Mouse (Mus musculus) intestine, postnatal 0 days (tissue): Measurements from ENCODE around the gene BC051142. TPM values are rescaled to one million over a fixed set of nuclear protein-coding genes. Genes with fewer than 3 reads are reported as not detected.
"Not testable (repeated sequence)": the region's sequence is repeated elsewhere in the genome, so short reads cannot be mapped to it uniquely, and the experiment has no call there.

ENCODE experiments used
- ATAC-seq: fragments of 200-750 bp; cut with Nextera tagmentation; 2 replicates; pipeline ENCODE4 v1.8.0; 2017; ENCODE audit warnings: mild to moderate bottlenecking, moderate TSS enrichment, moderate library complexity
- H3K27ac ChIP-seq: fragments of 300-500 bp; sonication (generic); 2 replicates; pipeline ENCODE4 v1.5.1; 2014; ENCODE audit warnings: mild to moderate bottlenecking, low read depth, low read length, moderate library complexity
- H3K27me3 ChIP-seq: fragments of 300-500 bp; sonication (generic); replicated peaks from 2 replicates; pipeline ENCODE4 v1.6.1; 2014; ENCODE audit warnings: low read length, mixed read lengths; ENCODE audit not compliant: control insufficient read depth, insufficient read depth
- H3K36me3 ChIP-seq: fragments of 300-500 bp; sonication (generic); 2 replicates; pipeline ENCODE4 v1.6.1; 2014; ENCODE audit warnings: mild to moderate bottlenecking, moderate library complexity; ENCODE audit not compliant: control insufficient read depth, insufficient read depth
- H3K4me1 ChIP-seq: fragments of 300-500 bp; sonication (generic); replicated peaks from 2 replicates; pipeline ENCODE4 v1.6.1; 2014; ENCODE audit warnings: antibody characterized with exemption, low read length, mixed read lengths; ENCODE audit not compliant: control insufficient read depth, insufficient read depth
- H3K4me2 ChIP-seq: fragments of 300-500 bp; sonication (generic); replicated peaks from 2 replicates; pipeline ENCODE4 v1.6.1; 2014; ENCODE audit warnings: low read depth, mild to moderate bottlenecking, moderate library complexity
- H3K4me3 ChIP-seq: fragments of 300-500 bp; sonication (generic); 2 replicates; pipeline ENCODE4 v1.5.1; 2014; ENCODE audit warnings: low read depth, low read length
- H3K9ac ChIP-seq: fragments of 300-500 bp; sonication (generic); 2 replicates; pipeline ENCODE4 v1.6.1; 2014; ENCODE audit warnings: mild to moderate bottlenecking, low read depth, low read length
- H3K9me3 ChIP-seq: fragments of 300-500 bp; sonication (generic); 2 replicates; pipeline ENCODE4 v1.6.1; 2016; ENCODE audit warnings: mixed run types; ENCODE audit not compliant: control insufficient read depth
- CTCF ChIP-seq: sonication (generic); IDR thresholded peaks from 2 replicates; pipeline ENCODE4 v1.5.1; 2016; ENCODE audit warnings: low read depth, mild to moderate bottlenecking, control low read depth, antibody characterized with exemption, moderate library complexity
- WGBS: fragments of 180-500 bp; shearing (Covaris S2); extraction: QIAGEN DNeasy Blood & Tissue Kit; methylation state at CpG from one replicate; pipeline ENCODE4 v1.1.7; 2014; 5-methylcytosine and 5-hydroxymethylcytosine counted together
- polyA plus RNA-seq: library from polyadenylated mRNA; unstranded; fragments of >200 nt; fragmentation: Nextera tagmentation; extraction: Ambion mirVana; gene quantifications from 2 replicates; pipeline ENCODE4 v1.2.1, GENCODE M21; 2015

BC051142 gene
- polyA plus RNA-seq, 1 experiment from 2014 or later: 1.6 TPM

GRCm38 (mm10) chr17:34492796-34493195 is 94.2 kb downstream of the BC051142 start:
- Histone ChIP-seq H3K36me3 (peaks cover 23% of the 10 kb centered on the region; the same call in 1 of the 2 replicates), H3K9ac (no peak overlapping the region), H3K9me3 (no peaks in the 10 kb centered on the region), H3K27ac (no peak overlapping the region), H3K4me3 (no peak overlapping the region), H3K4me2 (no peak overlapping the region), H3K27me3 (no peaks in the 10 kb centered on the region), H3K4me1 (no peaks in the 10 kb centered on the region)
- TF ChIP-seq CTCF: no peak
- ATAC-seq: no peak

GRCm38 (mm10) chr17:34495156-34495555 is 96.5 kb downstream of the BC051142 start:
- H3K9ac ChIP-seq: peak overlapping the region; percentile 34; the same call in 1 of the 2 replicates
- ATAC-seq: peak; percentile 49
- peak overlapping the region; percentile 78 for H3K27ac ChIP-seq
- peaks cover 12% of the 10 kb centered on the region; the same call in 1 of the 2 replicates for H3K36me3 ChIP-seq
- not testable (repeated sequence) for H3K9me3 ChIP-seq, H3K4me1 ChIP-seq, H3K27me3 ChIP-seq
- H3K4me3 ChIP-seq: peak overlapping the region; percentile 44
- peak overlapping the region; percentile 66 for H3K4me2 ChIP-seq
- 37% methylated on average over 2 of the region's 2 CpGs for WGBS

- 0 out of 2 replicates have a peak overlapping the region, but pooled peaks have one; percentile 34 for H3K9ac ChIP-seq
- H3K4me3 ChIP-seq: peak overlapping the region; percentile 44
- H3K9me3 ChIP-seq: no peaks in the 10 kb centered on the region
- H3K4me1 ChIP-seq: no peaks in the 10 kb centered on the region
- no peak for ATAC-seq
- peak overlapping the region; percentile 66 for H3K4me2 ChIP-seq
- no peaks in the 10 kb centered on the region for H3K27me3 ChIP-seq
- H3K36me3 ChIP-seq: peaks cover 12% of the 10 kb centered on the region; the same call in 1 of the 2 replicates
- H3K27ac ChIP-seq: peak overlapping the region; percentile 78
- no peak for TF ChIP-seq CTCF
- WGBS: 49% methylated on average over 1 of the region's 2 CpGs
These were observed 97.9 kb downstream of the BC051142 start for GRCm38 (mm10) chr17:34496539-34496938.

GRCm38 (mm10) chr17:34497319-34497718 is 98.7 kb downstream of the BC051142 start:
- H3K27me3 ChIP-seq, H3K9me3 ChIP-seq, H3K9ac ChIP-seq, H3K4me1 ChIP-seq: not testable (repeated sequence)
- H3K36me3 ChIP-seq: peaks cover 12% of the 10 kb centered on the region; the same call in 1 of the 2 replicates
- peak overlapping the region; percentile 66 for H3K4me2 ChIP-seq
- peak overlapping the region; percentile 44 for H3K4me3 ChIP-seq
- 34% methylated on average over 3 of the region's 3 CpGs for WGBS
- H3K27ac ChIP-seq: peak overlapping the region; percentile 78; the same call in 1 of the 2 replicates
- ATAC-seq: peak; percentile 84

- 22% methylated on average over 1 of the region's 4 CpGs for WGBS
- peak; percentile 88 for ATAC-seq
- peaks cover 12% of the 10 kb centered on the region; the same call in 1 of the 2 replicates for H3K36me3 ChIP-seq
- H3K4me2 ChIP-seq, H3K9me3 ChIP-seq, H3K9ac ChIP-seq, H3K4me3 ChIP-seq, H3K4me1 ChIP-seq, H3K27ac ChIP-seq, H3K27me3 ChIP-seq: not testable (repeated sequence)
These were observed 99.1 kb downstream of the BC051142 start for GRCm38 (mm10) chr17:34497726-34498125.

GRCm38 (mm10) chr17:34507591-34507990 is 109.0 kb downstream of the BC051142 start:
- Histone ChIP-seq H3K9ac (no peak overlapping the region), H3K4me1 (no peaks in the 10 kb centered on the region), H3K27me3 (no peaks in the 10 kb centered on the region), H3K9me3 (no peaks in the 10 kb centered on the region), H3K4me3 (no peak overlapping the region), H3K36me3 (peaks cover 20% of the 10 kb centered on the region; the same call in 1 of the 2 replicates), H3K4me2 (no peak overlapping the region), H3K27ac (no peak overlapping the region)
- TF ChIP-seq CTCF: no peak
- no peak for ATAC-seq

Other genes with a start within 250 kb of the BC051142 start
- gene H2-DMb1, start 245.7 kb upstream of the BC051142 start, polyA plus RNA-seq: 5.1 and 6.4 TPM in 2 replicates
- gene Tap1, start 211.3 kb upstream of the BC051142 start, polyA plus RNA-seq: 14.1 and 15.0 TPM in 2 replicates
- gene Psmb9, start 211.1 kb upstream of the BC051142 start, polyA plus RNA-seq: 36.8 and 37.7 TPM in 2 replicates
- gene Psmb8, start 201.1 kb upstream of the BC051142 start, polyA plus RNA-seq: 82.4 and 86.4 TPM in 2 replicates
- 11.2 and 13.0 TPM in 2 replicates for gene Tap2, start 195.3 kb upstream of the BC051142 start, polyA plus RNA-seq
- gene H2-Ob, start 159.9 kb upstream of the BC051142 start, polyA plus RNA-seq: 0.17 and 0.30 TPM in 2 replicates
- 53.8 and 53.9 TPM in 2 replicates for gene H2-Ab1, start 141.1 kb upstream of the BC051142 start, polyA plus RNA-seq
- 35.8 and 41.2 TPM in 2 replicates for gene H2-Aa, start 111.0 kb upstream of the BC051142 start, polyA plus RNA-seq
- 24.1 and 25.1 TPM in 2 replicates for gene H2-Eb1, start 93.0 kb upstream of the BC051142 start, polyA plus RNA-seq
- gene H2-Eb2, start 73.2 kb upstream of the BC051142 start, polyA plus RNA-seq: not detected in 2 replicates
- gene Btnl2, start 44.0 kb upstream of the BC051142 start, polyA plus RNA-seq: 43.0 and 43.4 TPM in 2 replicates
- gene Btnl1, start 21.7 kb upstream of the BC051142 start, polyA plus RNA-seq: 114 and 119 TPM in 2 replicates
- gene Btnl4, start 78.5 kb downstream of the BC051142 start, polyA plus RNA-seq: 20.2 and 25.1 TPM in 2 replicates
- gene Btnl6, start 118.5 kb downstream of the BC051142 start, polyA plus RNA-seq: 85.8 and 97.6 TPM in 2 replicates
- 1.4 and 3.2 TPM in 2 replicates for gene Notch4, start 165.4 kb downstream of the BC051142 start, polyA plus RNA-seq
- 8.6 and 10.6 TPM in 2 replicates for gene Gpsm3, start 191.0 kb downstream of the BC051142 start, polyA plus RNA-seq
- gene Pbx2, start 192.4 kb downstream of the BC051142 start, polyA plus RNA-seq: 6.1 and 6.5 TPM in 2 replicates
- gene Ager, start 199.0 kb downstream of the BC051142 start, polyA plus RNA-seq: 1.3 and 1.5 TPM in 2 replicates
- gene Rnf5, start 204.9 kb downstream of the BC051142 start, polyA plus RNA-seq: 123 and 135 TPM in 2 replicates
- 53.2 and 55.6 TPM in 2 replicates for gene Agpat1, start 205.4 kb downstream of the BC051142 start, polyA plus RNA-seq
- 2.5 and 2.7 TPM in 2 replicates for gene Egfl8, start 217.2 kb downstream of the BC051142 start, polyA plus RNA-seq
- gene Ppt2, start 229.7 kb downstream of the BC051142 start, polyA plus RNA-seq: 17.2 and 18.0 TPM in 2 replicates
- gene Prrt1, start 230.7 kb downstream of the BC051142 start, polyA plus RNA-seq: 0.27 and 0.47 TPM in 2 replicates
- gene Fkbpl, start 245.9 kb downstream of the BC051142 start, polyA plus RNA-seq: 8.8 and 9.2 TPM in 2 replicates
- gene Atf6b, start 248.3 kb downstream of the BC051142 start, polyA plus RNA-seq: 22.9 and 23.1 TPM in 2 replicates